Mouse (Mus musculus) ovary, postnatal 14 days (tissue): ENCODE data around the gene Cnpy1.

Experiments
- DNase-seq: peaks from one replicate; pipeline ENCODE4 v3.0.0; 2022; ENCODE audit warnings: low spot score

Gene Cnpy1

DNA sequence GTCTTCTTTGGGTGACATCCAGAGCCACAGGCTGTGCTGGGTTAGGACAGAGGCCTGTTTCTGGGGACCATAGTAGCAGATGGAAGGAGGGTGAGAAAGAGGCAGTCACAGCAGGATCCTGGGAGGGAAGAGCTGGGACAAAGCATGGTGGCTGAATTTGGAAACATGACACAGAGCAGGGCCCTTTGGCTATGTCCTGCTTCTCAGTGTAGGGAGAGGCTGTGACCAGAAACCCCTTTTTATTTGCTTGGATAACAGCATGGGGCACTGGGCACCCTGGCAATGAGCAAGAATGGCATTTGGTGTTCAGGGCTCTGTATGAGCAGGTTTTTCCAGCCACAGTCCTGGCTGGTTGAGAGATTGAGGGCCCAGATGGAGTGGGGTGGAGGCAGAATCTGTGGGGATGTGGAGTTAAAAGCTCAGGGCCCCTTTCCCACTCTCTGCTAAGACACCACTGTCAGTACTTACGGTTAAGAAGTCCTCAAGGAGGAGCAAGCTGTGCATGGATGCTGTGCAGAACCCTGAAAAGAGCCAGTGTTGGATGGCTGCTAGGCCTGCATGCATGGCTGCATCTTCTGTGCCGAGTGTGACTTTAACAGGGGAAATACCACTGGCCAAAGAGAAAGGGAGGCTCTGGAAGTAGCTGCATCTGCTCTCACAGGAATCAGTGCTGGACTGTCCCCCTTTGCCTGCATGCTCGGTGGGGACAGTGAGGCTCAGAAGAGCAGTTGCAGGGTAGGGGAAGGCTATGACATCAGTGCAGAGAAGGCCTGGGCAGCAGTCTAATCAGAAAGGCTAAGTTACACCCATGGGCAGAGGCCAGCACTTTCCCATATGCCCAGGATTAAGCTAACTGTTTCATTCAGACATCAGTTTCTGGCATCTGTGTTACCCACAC is 54.2 kb downstream of the Cnpy1 start:
- DNase-seq: no peak

DNA sequence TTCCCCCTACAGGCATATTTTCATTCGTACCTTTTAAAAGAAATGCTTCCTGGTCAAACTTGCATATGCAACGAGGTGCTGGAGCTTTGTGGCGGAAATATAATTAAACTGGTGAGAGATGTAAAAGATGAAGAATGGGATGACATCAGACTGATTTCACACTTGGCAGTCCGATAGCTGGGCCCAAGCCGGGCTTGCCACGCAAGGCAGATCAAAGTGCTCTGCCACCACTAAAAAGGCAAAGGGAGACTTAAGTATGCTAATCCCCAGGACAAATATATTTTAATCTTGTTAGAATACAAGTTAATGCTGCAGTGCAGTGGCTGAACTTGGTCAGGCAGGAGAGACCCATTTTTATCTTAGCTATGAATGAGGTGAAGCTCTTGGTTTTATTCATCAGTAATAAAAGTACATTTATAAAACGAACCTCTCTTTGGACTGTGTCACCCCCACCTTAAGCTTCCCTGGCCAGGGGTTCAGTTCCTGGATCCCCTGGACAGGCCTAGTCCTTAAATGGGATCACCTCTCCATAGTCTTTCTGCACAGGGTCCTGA is 66.3 kb downstream of the Cnpy1 start:
- DNase-seq: no peak

DNA sequence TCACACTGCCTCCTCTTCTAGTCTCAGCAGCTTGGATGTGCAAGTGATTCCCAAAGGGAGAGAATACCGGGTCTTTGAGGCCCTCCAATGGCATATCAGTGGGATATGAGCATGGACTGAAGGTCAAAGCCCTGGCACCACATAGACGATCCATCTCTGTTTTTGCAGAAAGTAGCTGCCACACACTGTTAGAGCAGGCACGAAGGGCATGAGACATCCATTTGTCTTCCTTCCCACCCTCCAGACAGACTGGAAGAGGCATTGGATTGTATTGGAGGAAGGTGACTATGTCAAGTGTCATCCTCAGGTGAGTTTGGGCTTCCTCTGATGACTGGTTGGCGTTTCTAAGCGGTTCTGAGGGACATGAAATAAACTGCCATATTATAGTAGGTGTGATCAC is 67.3 kb downstream of the Cnpy1 start:
- no peak for DNase-seq

DNA sequence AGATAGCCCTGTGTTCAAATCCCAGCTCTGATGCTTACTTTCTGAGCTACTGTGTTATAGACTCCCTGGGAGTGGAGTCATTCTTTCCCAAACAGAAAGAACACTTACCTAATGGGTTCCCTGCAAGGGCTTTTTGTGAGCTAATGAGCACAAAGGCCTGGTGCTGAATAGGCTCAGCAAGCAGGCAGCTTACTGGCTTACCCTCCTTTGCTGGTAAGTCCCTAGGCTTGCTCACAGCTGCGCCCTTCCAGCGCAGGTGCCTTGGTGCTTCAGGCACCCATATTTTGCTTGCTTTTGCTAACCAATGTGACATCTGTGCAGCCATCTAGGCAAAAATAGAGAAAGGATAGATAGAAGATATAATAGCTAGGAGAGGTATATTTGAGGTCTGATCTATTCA is 69.0 kb downstream of the Cnpy1 start:
- no peak for DNase-seq

DNA sequence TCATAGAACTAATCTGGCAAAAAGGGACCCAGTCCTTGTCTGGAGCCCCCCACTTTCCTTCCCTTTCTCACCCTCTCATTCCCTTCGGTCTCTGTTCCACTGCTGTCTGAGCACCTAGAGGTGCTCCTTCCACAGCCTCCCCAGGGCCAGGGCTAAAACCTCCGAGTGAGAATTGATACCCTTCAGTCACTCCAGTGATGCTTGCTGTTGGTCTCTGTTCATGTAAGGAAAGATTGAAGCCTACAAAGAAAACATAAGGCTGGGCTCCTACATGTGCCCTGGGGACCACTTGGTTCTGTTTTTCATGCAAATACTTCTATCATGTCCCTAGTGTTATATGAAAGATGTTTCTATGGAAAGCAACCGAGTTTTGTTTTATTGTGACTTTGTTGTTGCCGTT is 69.6 kb downstream of the Cnpy1 start:
- no peak for DNase-seq

DNA sequence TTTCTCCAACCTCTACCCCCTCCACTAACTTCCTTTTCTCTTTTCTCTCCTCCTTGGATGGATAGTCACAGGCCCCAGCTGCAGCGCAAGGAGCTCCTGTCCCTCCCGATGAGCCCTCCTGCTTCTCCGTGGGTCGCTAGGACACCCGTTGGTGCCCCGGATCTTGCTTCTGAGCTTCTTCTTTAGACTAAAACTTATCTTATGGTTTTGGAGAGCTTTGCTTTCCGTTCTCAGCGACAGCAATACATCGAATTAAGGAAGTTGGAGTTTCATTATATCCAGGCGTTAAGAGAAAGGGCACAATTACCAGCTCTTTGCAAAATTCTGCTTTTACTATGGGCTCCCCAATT is 70.1 kb downstream of the Cnpy1 start:
- no peak for DNase-seq

DNA sequence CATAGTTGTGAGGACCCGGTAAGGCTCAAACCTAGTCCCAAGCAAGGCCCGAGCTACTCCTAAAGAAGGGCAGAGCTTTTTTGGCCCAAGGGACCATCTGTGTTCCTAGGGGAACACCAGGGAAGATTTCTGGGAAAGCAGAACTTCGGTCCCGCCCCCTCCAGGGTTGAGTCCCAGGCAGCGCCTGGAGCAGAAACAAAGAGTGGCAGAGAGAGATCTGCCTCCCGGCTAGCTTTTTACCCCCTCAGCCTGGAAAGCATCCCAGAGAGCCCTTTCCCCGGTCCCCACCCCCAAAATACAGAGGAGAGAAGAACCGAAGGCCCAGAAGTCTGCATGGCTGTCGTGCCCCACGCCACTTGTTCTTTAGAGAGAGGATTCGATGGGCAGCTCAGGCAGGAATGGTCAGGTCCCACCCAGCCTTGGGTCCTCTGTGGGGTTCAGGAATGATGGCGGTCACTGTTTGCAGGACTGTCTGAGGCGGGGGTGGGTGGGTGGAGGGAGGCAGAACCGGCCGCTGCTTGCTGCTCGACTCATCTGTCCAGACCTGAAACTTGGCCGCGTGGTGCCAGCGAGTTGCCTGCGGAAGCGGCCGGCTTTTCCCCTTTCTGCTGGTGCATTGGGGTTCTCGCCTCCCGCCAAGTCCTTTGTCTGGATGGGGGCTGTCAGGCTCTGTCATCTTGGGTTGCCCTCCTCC is 70.6 kb downstream of the Cnpy1 start:
- no peak for DNase-seq

DNA sequence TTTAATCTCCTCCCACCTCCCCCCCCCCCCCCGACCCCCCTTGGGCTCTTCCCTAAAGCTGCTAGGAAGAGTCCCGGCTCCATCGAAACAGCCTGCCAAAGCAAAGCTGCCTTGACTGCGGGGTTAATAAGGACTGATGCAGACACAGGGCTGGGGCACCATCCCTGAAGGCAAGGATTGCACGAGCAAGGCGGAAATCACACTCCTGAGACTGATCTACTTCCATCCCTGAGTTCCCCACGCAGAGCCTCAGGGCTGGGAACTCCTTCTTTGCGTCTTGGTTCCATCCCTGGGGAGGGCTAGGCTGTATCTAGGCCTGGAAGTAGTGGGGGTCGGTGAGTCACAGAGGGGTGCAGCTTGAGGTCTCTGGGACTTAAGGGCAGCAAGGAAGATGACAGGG is 71.5 kb downstream of the Cnpy1 start:
- DNase-seq: no peak

DNA sequence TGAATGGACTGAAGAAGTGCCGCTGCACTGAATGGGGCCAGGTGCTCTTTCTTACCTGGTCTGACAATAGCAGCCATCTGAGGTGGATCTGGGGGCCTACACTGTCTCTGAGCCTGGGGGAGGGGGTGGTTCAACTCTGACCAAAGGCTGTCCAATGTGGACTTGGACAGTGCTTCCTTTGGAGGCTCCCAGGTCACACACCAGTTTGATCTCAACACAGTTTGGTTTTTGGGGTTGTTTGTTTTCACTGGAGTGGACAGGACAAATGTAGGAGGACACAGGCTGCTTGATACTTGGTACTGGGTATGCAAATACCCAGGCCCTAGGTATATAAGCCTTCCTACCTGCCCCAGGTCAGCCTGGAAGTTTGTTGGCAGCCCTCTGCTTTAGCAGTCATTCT is 71.9 kb downstream of the Cnpy1 start:
- DNase-seq: no peak

DNA sequence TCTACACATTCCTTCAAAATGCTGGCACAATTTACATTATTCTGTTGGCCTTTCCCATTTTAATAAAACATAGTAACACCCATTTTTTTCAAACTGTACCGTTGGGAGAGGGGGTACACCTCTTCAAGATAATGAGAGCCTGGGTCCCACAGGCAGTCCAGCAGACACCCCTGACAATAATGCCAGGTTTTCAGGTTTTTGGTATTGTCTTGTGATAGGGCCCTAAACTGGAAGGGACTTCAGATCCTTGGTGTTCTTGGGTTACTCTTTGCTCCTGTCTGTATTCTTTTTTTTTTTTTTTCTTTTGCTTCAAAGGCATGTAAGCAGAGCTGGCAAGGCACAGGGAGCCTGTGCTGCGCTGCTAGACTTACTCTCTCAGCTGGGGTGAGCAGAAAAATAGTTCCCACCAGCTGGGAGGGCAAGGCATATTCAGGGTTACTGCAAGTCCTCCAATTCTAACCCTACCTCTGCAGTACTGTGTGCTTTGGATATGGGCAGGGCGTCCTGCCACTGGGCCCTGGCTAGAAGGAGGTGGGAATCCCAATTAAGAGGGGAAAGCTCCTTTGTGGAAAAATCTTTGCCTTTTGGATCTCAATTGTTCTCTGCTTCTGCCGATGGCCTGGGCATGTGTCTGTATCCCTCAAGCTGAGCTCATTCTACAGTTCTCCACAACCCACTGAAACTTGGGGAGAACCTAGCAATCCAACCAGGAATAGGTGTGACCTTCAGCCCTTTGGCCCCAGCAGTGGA is 72.5 kb downstream of the Cnpy1 start:
- no peak for DNase-seq

DNA sequence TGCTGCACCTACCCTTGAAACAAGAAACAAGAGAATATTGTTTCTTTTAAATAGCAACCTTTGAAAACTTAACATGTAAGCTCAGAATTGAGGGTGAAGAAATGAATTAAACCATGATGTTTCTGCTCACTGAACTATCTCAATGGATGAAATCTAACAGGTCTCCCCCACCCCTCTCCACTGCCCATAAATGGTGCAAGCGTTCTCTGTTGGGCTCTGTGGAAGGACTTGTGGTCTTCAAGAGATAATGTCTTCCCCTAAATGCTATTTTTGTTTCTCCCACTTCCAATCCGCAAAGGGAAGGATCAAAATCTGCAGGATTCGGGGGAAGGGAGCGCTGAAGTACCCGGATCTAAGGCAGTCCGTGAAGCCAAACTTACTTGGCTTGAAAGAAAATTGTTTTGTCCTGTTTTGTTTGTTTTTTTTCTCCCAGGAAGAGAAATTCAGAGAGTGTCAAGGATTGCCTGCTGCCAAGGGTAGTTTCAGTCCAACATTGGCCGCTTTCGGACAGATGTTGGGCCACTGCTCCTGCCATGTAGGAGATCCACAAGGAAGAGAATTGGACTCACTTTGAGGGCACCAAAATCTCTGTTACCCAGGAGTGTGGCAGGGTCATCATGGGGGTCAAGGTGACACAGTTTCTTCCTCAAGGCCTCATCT is 73.2 kb downstream of the Cnpy1 start:
- no peak for DNase-seq

DNA sequence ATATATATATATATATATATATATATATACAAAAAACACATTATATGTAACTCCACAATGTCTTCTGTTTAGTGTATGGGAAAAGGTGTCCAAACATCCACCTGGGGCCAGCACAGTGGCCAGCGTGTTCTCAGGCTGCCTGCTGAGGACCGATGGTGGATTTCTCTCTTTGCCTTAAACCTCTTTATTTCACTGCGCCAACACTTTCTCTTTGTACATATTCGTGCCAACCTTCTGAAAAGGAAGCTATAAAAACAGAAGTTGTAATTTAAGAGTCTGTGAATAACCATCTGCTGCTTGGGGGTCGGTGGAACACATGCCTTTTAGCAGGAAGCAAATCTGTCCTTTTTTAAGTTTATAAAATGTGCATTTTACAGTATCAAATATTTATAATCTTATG is 73.9 kb downstream of the Cnpy1 start:
- no peak for DNase-seq

DNA sequence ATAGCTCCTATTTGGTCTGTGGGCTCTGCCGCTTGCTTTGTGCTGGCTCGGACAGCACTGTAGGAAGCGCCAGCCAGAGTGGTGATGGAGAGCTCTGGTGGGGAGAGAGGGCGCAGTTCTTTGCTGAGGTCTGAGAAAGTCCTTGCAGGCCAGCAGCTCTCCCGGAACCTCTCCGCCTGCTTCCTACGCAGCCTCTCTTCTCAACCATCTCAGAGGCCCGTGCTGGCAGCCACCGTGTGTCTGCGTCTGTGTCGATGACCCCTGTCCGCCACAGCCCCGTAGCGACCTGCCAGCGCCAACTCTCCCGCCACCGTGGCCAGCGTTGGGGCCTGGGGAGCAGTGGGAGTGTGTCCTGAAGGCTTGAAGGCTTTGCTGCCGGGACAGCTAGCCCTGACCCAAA is 74.7 kb downstream of the Cnpy1 start:
- no peak for DNase-seq

DNA sequence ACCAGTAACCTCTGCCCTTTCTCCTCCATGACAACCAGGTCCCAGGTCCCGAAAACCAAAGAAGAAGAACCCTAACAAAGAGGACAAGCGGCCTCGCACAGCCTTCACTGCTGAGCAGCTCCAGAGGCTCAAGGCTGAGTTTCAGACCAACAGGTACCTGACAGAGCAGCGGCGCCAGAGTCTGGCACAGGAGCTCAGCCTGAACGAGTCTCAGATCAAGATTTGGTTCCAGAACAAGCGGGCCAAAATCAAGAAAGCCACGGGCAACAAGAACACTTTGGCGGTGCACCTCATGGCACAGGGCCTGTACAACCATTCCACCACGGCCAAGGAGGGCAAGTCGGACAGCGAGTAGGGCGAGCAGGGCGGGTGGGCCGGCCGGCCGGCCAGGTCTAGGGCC is 75.5 kb downstream of the Cnpy1 start:
- DNase-seq: no peak

DNA sequence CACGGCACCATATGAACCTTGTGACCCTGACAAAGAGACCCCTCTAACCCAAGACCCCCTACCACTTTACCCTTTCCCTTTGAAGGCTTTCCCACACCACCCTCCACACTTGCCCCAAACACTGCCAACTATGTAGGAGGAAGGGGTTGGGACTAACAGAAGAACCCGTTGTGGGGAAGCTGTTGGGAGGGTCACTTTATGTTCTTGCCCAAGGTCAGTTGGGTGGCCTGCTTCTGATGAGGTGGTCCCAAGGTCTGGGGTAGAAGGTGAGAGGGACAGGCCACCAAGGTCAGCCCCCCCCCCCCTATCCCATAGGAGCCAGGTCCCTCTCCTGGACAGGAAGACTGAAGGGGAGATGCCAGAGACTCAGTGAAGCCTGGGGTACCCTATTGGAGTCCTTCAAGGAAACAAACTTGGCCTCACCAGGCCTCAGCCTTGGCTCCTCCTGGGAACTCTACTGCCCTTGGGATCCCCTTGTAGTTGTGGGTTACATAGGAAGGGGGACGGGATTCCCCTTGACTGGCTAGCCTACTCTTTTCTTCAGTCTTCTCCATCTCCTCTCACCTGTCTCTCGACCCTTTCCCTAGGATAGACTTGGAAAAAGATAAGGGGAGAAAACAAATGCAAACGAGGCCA is 76.3 kb downstream of the Cnpy1 start:
- DNase-seq: no peak

DNA sequence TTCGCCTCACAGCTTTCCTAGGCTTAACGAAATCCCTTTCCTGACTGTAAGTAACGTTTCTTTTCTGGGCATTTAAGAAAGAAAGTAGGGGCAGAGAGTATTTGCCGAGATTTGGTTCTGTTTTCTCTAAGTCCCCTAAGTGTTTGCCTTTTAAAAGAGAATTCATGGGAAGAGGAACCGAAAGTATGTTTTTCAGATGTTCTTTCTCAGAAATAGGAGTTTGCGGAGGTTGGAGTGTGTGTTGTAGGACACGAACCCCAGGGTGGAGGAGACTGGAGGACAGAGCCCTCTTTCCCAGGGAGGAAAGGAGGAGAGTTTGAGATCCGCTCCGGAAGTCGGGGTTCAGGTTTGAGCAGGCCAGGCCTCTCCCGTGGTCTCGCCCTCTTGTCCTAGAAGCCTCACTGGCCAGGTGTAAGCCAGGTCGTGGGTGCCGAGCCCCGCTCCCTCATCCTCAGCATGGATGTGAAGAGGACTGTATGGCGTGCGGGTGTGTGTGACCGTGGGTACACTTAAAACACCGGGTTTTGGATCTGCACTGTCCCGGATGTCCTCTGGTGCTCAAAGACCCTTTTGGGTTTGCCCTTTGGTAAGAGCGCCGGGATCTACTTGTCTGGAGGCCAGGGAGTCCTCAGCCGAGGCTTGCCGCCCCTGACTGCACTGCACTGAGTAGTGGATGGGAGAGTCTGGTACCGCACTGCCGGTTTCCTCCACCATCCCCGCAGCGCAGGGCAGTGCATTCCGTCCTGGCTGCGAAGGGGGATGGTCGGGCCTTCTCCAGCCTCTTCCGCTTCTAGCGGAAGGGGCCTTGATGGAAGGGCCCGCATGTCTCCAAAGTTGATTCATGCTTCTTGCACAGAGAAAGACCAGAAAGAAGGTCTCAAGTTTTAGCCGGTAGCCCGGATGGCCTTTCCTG is 77.1 kb downstream of the Cnpy1 start:
- no peak for DNase-seq

DNA sequence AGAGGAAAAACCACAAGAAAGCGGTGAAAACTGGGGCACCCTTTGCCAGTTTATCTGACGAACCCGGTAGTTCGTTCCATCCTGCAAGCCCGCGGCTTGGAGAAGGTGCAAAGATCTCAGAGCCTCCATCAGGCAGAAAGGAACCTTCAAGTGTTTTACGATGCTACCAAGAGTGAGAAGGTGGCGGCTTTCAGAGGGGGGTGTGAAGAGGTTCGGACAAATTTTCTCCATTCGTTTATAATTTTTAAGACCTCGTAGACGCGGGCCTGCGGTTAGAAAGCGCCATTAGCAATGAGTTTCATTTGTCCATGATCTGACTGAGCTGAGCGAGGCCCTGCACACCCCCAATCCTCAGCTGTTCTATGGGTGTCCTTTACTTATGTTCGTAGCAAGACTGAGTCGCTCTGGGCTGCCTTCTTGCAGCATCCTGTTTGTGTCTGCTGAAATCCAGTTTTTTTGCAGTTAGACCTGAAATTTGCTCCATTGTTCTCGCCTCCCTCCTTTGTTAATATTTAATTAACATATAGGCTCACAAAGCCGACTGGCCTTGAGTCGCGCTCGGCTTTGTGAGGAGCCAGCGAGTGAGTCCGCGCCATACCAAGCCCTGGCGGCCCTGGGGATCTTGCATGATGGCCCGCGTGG is 77.9 kb downstream of the Cnpy1 start:
- no peak for DNase-seq

DNA sequence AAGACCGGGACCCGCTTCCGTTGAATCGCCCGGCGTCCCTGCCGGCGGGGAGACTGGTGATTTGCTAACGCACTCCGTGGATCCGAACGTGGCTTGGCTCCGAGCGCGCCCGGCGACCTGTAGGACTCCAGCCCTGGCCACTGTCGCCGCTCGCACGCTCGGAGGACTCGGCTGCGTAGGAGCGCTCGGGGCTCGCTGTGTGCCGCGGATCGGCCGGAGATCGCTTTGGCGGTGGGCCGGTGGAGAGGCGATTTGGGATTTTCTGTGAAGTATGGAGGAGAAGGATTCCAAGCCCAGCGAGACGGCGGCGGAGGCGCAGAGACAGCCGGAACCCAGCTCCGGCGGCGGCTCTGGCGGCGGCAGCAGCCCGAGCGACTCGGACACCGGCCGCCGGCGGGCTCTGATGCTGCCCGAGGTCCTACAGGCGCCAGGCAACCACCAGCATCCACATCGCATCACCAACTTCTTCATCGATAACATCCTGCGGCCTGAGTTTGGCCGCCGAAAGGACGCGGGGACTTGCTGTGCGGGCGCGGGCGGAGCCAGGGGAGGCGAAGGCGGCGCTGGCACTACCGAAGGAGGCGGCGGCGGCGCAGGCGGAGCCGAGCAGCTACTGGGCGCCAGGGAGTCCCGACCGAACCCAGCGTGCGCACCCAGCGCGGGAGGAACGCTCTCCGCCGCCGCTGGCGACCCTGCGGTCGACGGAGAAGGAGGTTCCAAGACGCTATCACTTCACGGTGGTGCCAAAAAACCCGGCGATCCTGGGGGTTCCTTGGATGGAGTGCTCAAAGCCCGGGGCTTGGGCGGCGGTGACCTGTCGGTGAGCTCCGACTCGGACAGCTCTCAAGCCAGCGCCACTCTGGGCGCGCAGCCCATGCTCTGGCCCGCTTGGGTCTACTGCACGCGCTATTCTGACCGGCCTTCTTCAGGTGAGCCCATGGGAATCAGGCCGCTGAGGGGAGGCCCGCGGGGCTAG is 79.1 kb downstream of the Cnpy1 start:
- DNase-seq: no peak
